Mouse (Mus musculus) bone marrow, adult 2 months (tissue): ENCODE measurements around the gene Qdpr. TPM values are rescaled to one million over a fixed set of nuclear protein-coding genes. Genes with fewer than 3 reads are reported as not detected.

Source experiments
- H3K27ac ChIP-seq: fragments of 200-500 bp; 2 replicates; pipeline ENCODE4 v1.5.1; 2012; ENCODE audit warnings: low read depth, mild to moderate bottlenecking, control low read depth, inconsistent platforms, low read length; ENCODE audit not compliant: control insufficient read depth, poor library complexity, insufficient read depth
- H3K4me1 ChIP-seq: fragments of 200-500 bp; 2 replicates; pipeline ENCODE4 v1.6.1; 2011; ENCODE audit warnings: low read length; ENCODE audit not compliant: control insufficient read depth, insufficient read depth
- H3K4me3 ChIP-seq: fragments of 200-500 bp; replicated peaks from 2 replicates; pipeline ENCODE3; 2011; ENCODE audit warnings: mild to moderate bottlenecking, low read depth, low read length, control low read depth; ENCODE audit not compliant: control insufficient read depth
- CTCF ChIP-seq: fragments of 200-500 bp; IDR thresholded peaks from 2 replicates; pipeline ENCODE4 v1.5.1; 2011; ENCODE audit warnings: low read length, control low read depth; ENCODE audit not compliant: control insufficient read depth, insufficient read depth
- POLR2A ChIP-seq: fragments of 200-500 bp; IDR thresholded peaks from 2 replicates; pipeline ENCODE4 v1.6.1; 2011; ENCODE audit warnings: low read depth, mild to moderate bottlenecking, control low read depth, low read length, borderline replicate concordance; ENCODE audit not compliant: control insufficient read depth
- WGBS: fragments of 180-500 bp; shearing (Covaris S2); methylation state at CpG from one replicate; pipeline ENCODE4 v1.1.7; 2018; 5-methylcytosine and 5-hydroxymethylcytosine counted together
- polyA plus RNA-seq: library from polyadenylated mRNA; stranded (reverse); fragments of >200 nt; gene quantifications from 2 replicates; pipeline ENCODE4 v1.2.4, GENCODE M21; 2011; ENCODE audit warnings: low replicate concordance; ENCODE audit not compliant: missing spikeins, insufficient read depth, insufficient read length

The Qdpr gene
- polyA plus RNA-seq, 1 experiment: 25.8 TPM

DNA sequence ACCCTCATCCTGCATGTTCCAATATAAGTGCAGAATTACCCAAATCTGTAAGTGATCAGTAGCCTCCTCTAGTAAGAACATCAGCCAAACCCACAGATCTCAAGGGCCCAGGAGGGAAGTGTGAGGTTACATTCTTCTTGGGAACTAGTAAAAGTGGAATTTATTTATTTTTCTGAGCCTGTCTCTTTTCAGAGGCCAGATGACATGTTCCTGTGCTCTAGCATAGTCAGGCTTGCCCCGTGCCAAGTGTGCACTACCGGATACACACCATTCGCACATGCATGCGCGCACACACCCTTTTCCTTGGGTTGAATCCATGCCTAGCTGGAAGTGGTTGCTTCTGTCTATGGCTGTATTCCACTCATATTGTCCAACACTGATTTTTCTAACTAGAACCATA is 25.7 kb upstream of the Qdpr start:
- Histone ChIP-seq H3K4me3 (no peak overlapping the region), H3K27ac (no peak overlapping the region), H3K4me1 (no peaks in the 10 kb centered on the region)
- 80% methylated on average over 5 of the region's 5 CpGs for WGBS
- TF ChIP-seq CTCF: no peak
- no peak for TF ChIP-seq POLR2A

DNA sequence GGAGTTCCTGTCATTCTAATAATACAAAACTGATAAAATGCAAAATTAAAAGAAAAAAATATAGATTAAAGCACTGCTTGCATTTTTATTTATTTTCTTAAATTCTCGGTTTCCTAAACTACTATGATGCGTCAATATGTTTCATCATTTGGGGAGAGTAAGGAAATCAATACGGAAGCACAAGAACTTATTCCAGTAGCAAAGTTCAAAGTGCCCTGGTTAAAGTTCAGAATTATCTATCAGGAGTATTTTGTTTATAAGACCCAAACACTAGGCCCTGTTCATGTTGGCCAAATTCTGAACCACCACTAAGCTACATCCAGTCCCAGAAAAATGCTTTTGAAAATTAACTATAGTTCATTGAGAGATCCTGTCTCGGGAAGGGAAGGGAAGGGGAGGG is 24.7 kb upstream of the Qdpr start:
- Histone ChIP-seq H3K4me3 (no peak overlapping the region), H3K27ac (no peak overlapping the region), H3K4me1 (no peaks in the 10 kb centered on the region)
- WGBS: 75% methylated on average over 3 of the region's 4 CpGs
- TF ChIP-seq CTCF (no peak), POLR2A (no peak)

DNA sequence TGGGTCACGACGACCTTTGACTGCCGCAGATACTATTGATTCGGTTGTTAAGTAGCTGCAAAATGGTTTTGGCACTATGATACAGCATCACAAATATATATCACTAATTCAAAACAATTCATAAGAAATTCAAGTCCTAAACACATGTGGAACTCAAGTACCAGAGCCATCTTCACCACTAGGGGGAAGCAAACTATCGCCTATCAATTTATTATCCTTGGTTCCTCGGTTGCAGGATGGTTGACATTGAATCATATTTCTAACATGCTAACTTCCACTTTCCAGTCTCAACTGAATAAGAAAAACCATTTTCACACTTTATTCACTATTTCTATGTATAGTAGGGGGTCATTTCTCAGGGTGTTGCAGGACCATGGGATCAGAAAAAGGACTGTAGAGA is 24.2 kb upstream of the Qdpr start:
- Histone ChIP-seq H3K27ac (no peak overlapping the region), H3K4me3 (no peak overlapping the region), H3K4me1 (no peaks in the 10 kb centered on the region)
- TF ChIP-seq POLR2A (no peak), CTCF (peak; percentile 35)
- WGBS: 30% methylated on average over 6 of the region's 6 CpGs

DNA sequence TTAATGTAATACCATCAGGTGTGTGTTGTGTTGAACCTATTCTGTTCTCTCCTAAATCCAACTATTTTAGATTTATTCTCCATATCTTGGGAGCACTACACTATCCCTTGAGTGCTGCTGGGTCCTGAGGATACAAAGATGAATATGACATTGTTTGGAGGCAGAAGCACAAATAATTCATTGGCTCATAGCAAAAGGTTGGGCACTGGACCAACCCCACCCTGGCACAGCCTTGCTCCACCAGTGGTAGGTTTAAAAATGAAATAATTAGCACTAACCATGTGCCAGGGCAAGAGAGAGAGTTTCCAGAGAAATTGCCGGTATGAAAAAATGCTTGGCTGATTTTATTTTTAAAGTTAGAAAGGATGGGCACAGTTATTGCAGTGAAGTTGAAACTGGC is 23.5 kb upstream of the Qdpr start:
- 70% methylated on average over 1 of the region's 1 CpGs for WGBS
- Histone ChIP-seq H3K27ac (no peak overlapping the region), H3K4me3 (no peak overlapping the region), H3K4me1 (no peaks in the 10 kb centered on the region)
- TF ChIP-seq POLR2A (no peak), CTCF (no peak)

DNA sequence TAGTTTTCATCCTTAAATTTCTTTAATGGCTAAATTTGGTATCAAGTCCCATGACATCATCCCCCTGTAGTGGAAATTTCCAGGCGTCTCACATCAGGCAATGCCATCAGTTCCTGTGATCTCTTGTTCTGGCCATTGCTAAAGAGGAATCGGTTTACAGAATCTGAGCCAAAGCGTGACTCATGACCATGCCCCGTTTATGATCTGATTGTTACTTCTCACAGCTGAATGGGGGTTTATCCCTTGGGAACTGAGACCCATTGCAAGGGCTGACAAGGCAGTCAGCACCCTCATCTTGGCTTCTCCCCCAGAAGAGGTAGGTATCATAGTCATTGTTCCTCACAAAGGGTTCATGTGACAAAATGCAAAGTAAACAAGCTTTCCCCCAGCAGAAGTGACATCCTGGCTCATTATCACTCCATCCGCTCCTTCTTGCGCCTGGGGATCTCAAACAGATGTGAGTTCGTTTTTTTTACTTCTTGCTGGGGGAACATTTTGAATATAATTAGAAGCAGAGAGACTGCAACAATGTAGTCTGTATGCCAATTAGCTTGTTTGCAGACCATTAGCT is 22.9 kb upstream of the Qdpr start:
- Histone ChIP-seq H3K4me1 (no peaks in the 10 kb centered on the region), H3K27ac (no peak overlapping the region), H3K4me3 (no peak overlapping the region)
- 32% methylated on average over 7 of the region's 7 CpGs for WGBS
- TF ChIP-seq POLR2A (no peak), CTCF (no peak)

DNA sequence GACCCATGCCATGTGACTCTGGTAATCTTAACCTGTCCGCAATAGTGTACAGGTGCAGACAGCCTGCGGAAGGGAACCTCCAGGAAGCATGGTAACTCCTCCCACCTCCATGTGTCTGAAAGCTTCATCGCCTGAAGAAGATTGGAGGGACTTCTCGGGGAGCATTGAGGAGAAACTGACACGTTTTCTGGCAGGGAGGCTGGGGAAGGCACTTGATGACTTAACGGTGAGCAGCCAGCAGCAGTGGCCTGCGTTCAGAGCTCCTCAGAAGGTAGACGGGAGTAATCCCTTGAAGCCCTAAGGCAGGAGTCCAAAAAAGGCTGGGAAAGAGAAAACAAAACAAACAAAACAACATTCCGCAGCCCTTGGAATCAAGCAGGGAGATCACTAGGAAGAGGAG is 4.4 kb upstream of the Qdpr start:
- no peak overlapping the region for H3K27ac ChIP-seq
- H3K4me1 ChIP-seq: no peaks in the 10 kb centered on the region

DNA sequence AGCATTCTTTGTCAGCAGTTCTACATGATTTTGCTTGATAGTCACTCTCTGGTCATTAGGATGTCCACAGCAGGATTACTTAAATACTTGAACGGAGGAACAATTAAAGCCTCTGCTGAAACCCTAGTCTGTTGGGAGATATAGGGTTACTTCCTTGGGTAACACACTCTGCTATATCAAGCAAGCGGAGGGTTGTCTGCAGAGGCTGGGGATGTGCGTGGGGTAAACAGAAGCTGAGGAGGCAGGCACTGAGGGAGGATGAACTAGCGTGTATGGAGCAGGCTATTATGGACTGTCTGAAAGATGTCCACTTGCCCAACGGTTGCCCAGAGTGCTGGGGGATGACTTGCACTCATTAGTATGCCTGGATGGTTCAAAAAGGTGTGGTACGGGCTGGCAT is 3.4 kb upstream of the Qdpr start, which contains the start of gene Clrn2:
Clrn2 (plus strand) TSS at position 301 of the 400 bp plus-strand sequence.
- H3K27ac ChIP-seq: no peak within 1 kb of the TSS

More for the DNA sequence above, 4.4 kb upstream of the Qdpr start:
- WGBS: 48% methylated on average over 9 of the region's 9 CpGs
- TF ChIP-seq CTCF (no peak), POLR2A (no peak)
- H3K4me3 ChIP-seq: no peak overlapping the region

DNA sequence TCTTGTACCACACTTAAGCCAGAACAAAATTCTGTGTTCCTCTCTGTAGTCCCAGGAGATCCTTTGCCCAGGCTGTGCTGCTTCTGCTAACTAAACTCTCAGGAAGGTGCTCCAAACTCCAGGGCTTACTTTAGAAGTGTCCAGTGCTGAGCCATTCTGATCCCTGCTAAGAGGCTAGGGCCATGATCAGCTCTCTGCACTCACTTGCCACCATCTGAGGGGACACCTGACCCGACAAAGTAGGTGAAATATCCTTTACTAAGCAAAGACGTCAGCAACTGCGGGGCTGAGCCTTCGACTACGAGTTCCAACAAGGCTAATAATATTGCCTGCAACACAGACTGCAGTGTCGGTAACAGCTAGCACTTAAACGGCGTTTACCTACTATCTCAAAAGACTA is 830 bp downstream of the Qdpr start:
- WGBS: 2% methylated on average over 8 of the region's 8 CpGs
- no peak for TF ChIP-seq POLR2A
- TF ChIP-seq CTCF: no peak
- H3K4me1 ChIP-seq: peaks cover 2% of the 10 kb centered on the region; the same call in 1 of the 2 replicates
- H3K27ac ChIP-seq: no peak overlapping the region
- no peak overlapping the region for H3K4me3 ChIP-seq

More for the DNA sequence above, 3.4 kb upstream of the Qdpr start, which contains the start of gene Clrn2:
- 77% methylated on average over 6 of the region's 6 CpGs for WGBS
- Histone ChIP-seq H3K4me1 (peaks cover 2% of the 10 kb centered on the region; the same call in 1 of the 2 replicates), H3K4me3 (no peak within 1 kb of the TSS)
- no peak for TF ChIP-seq POLR2A
- no peak for TF ChIP-seq CTCF

DNA sequence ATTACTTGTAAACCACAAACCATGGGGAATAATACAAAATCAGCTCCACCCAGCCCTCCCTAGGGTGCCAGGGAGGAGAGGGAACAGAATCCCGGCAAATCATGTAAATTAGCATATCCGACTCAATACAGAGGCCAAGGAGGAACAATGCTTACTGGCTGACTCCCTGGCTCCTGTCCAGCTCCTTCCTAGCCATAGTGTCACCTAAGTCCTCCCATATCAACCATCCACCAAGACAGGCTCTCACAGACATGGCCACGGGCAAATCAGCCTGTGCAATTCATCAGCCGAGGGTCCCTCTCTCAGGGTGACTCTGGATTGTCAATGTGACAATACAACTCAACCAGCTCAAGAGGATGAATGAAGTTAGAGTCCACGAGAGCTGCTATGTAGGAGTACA is 1.4 kb downstream of the Qdpr start:
- TF ChIP-seq CTCF (no peak), POLR2A (no peak)
- Histone ChIP-seq H3K4me3 (no peak overlapping the region), H3K4me1 (peaks cover 2% of the 10 kb centered on the region; the same call in 1 of the 2 replicates), H3K27ac (no peak overlapping the region)
- WGBS: 53% methylated on average over 5 of the region's 5 CpGs
